Mouse (Mus musculus) hindbrain, embryonic 11.5 days (tissue): ENCODE measurements around the gene Gm10272. TPM values are rescaled to one million over a fixed set of nuclear protein-coding genes. Genes with fewer than 3 reads are reported as not detected.
"Not testable (repeated sequence)": the region's sequence is repeated elsewhere in the genome, so short reads cannot be mapped to it uniquely, and the experiment has no call there.

ENCODE experiments used
- ATAC-seq: fragments of 200-750 bp; cut with Nextera tagmentation; 2 replicates; pipeline ENCODE4 v1.8.0; 2017; ENCODE audit warnings: mild to moderate bottlenecking, moderate TSS enrichment, moderate library complexity; ENCODE audit not compliant: low FRiP score
- DNase-seq: peaks from one replicate; pipeline ENCODE4 v3.0.0-alpha.2; 2015; ENCODE audit warnings: low spot score
- H3K27ac ChIP-seq: fragments of 300-500 bp; sonication (generic); 2 replicates; pipeline ENCODE4 v1.5.1; 2014; ENCODE audit warnings: mild to moderate bottlenecking, low read depth, low read length
- H3K27me3 ChIP-seq: fragments of 300-500 bp; sonication (generic); 2 replicates; pipeline ENCODE4 v1.6.1; 2014; ENCODE audit warnings: mild to moderate bottlenecking, low read length, moderate library complexity, mixed read lengths; ENCODE audit not compliant: control insufficient read depth, insufficient read depth
- H3K36me3 ChIP-seq: fragments of 300-500 bp; sonication (generic); 2 replicates; pipeline ENCODE4 v1.6.1; 2014; ENCODE audit warnings: mild to moderate bottlenecking, low read length, moderate library complexity, mixed read lengths; ENCODE audit not compliant: control insufficient read depth, insufficient read depth
- H3K4me1 ChIP-seq: fragments of 300-500 bp; sonication (generic); replicated peaks from 2 replicates; pipeline ENCODE4 v1.6.1; 2014; ENCODE audit warnings: low read length, mixed read lengths; ENCODE audit not compliant: control insufficient read depth, insufficient read depth
- H3K4me2 ChIP-seq: fragments of 300-500 bp; sonication (generic); replicated peaks from 2 replicates; pipeline ENCODE4 v1.6.1; 2014; ENCODE audit warnings: mild to moderate bottlenecking, low read depth, low read length
- H3K4me3 ChIP-seq: fragments of 300-500 bp; sonication (generic); 2 replicates; pipeline ENCODE4 v1.5.1; 2014; ENCODE audit warnings: low read depth, low read length
- H3K9ac ChIP-seq: fragments of 300-500 bp; sonication (generic); 2 replicates; pipeline ENCODE4 v1.6.1; 2014; ENCODE audit warnings: low read depth, low read length
- H3K9me3 ChIP-seq: fragments of 300-500 bp; sonication (generic); 2 replicates; pipeline ENCODE4 v1.6.1; 2016; ENCODE audit warnings: low read length; ENCODE audit not compliant: control insufficient read depth
- WGBS: fragments of 180-500 bp; shearing (Covaris S2); extraction: QIAGEN DNeasy Blood & Tissue Kit; methylation state at CpG from one replicate; pipeline ENCODE4 v1.1.7; 2014; 5-methylcytosine and 5-hydroxymethylcytosine counted together
- polyA plus RNA-seq: library from polyadenylated mRNA; unstranded; fragments of >200 nt; fragmentation: Nextera tagmentation; extraction: Ambion mirVana; gene quantifications from 2 replicates; pipeline ENCODE4 v1.2.1, GENCODE M21; 2014

The Gm10272 gene
- polyA plus RNA-seq, 1 experiment from 2014 or later, result not detected

- no peak for DNase-seq
- Histone ChIP-seq H3K4me1 (no peaks in the 10 kb centered on the region), H3K9ac (no peak overlapping the region), H3K27me3 (no peaks in the 10 kb centered on the region), H3K4me2 (no peak overlapping the region), H3K36me3 (no peaks in the 10 kb centered on the region), H3K4me3 (no peak overlapping the region), H3K9me3 (no peaks in the 10 kb centered on the region), H3K27ac (no peak overlapping the region)
- WGBS, result 69% methylated on average over 4 of the region's 4 CpGs
- no peak for ATAC-seq
Measured at GRCm38 (mm10) chr10:77713734-77714133, 7.3 kb downstream of the Gm10272 start.

- Histone ChIP-seq H3K27me3 (no peaks in the 10 kb centered on the region), H3K4me3 (no peak within 1 kb of the TSS)
Measured at GRCm38 (mm10) chr10:77715507-77715906, 9.1 kb downstream of the Gm10272 start, which contains the start of gene Gm10142. Gene Gm10142, plus strand, starts transcription at chr10:77715807.

GRCm38 (mm10) chr10:77720299-77720698 is 13.9 kb downstream of the Gm10272 start, which contains the start of gene Krtap12-1:
Gene Krtap12-1, plus strand, starts transcription at chr10:77720599.
- not testable (repeated sequence) for H3K4me1 ChIP-seq, H3K27me3 ChIP-seq, ATAC-seq, H3K4me2 ChIP-seq, H3K27ac ChIP-seq, DNase-seq, H3K9me3 ChIP-seq, H3K36me3 ChIP-seq, H3K4me3 ChIP-seq, H3K9ac ChIP-seq
- WGBS, result 88% methylated on average over 1 of the region's 1 CpGs

More at GRCm38 (mm10) chr10:77715507-77715906, 9.1 kb downstream of the Gm10272 start, which contains the start of gene Gm10142:
- WGBS, result 88% methylated on average over 1 of the region's 1 CpGs
- Histone ChIP-seq H3K9ac (no peak within 1 kb of the TSS), H3K4me2 (no peak within 1 kb of the TSS), H3K4me1 (no peaks in the 10 kb centered on the region), H3K36me3 (no peaks in the 10 kb centered on the region), H3K9me3 (no peaks in the 10 kb centered on the region), H3K27ac (no peak within 1 kb of the TSS)
- no peak for DNase-seq
- no peak for ATAC-seq

- Histone ChIP-seq H3K27ac (no peak overlapping the region), H3K27me3 (no peaks in the 10 kb centered on the region), H3K9me3 (no peaks in the 10 kb centered on the region), H3K4me1 (no peaks in the 10 kb centered on the region), H3K4me2 (no peak overlapping the region), H3K4me3 (no peak overlapping the region), H3K36me3 (no peaks in the 10 kb centered on the region), H3K9ac (no peak overlapping the region)
- 73% methylated on average over 8 of the region's 8 CpGs for WGBS
- DNase-seq (no peak), ATAC-seq (no peak)
Measured at GRCm38 (mm10) chr10:77724855-77725254, 18.4 kb downstream of the Gm10272 start.

- no peaks in the 10 kb centered on the region for H3K9me3 ChIP-seq
- H3K27ac ChIP-seq, result no peak within 1 kb of the TSS
- H3K4me1 ChIP-seq, result no peaks in the 10 kb centered on the region
- WGBS, result 40% methylated on average over 3 of the region's 3 CpGs
- no peak within 1 kb of the TSS for H3K9ac ChIP-seq
- H3K4me3 ChIP-seq, result no peak within 1 kb of the TSS
- H3K27me3 ChIP-seq, result no peaks in the 10 kb centered on the region
- no peaks in the 10 kb centered on the region for H3K36me3 ChIP-seq
- no peak for DNase-seq
- ATAC-seq, result no peak
- H3K4me2 ChIP-seq, result no peak within 1 kb of the TSS
Measured at GRCm38 (mm10) chr10:77726186-77726585, 19.8 kb downstream of the Gm10272 start, which contains the start of gene Gm10100. Gene Gm10100, plus strand, starts transcription at chr10:77726486.

GRCm38 (mm10) chr10:77728280-77728679 is 21.9 kb downstream of the Gm10272 start:
- DNase-seq (no peak), ATAC-seq (no peak)
- Histone ChIP-seq H3K27me3 (no peaks in the 10 kb centered on the region), H3K9me3 (no peaks in the 10 kb centered on the region), H3K27ac (no peak overlapping the region), H3K36me3 (no peaks in the 10 kb centered on the region), H3K4me3 (no peak overlapping the region), H3K9ac (no peak overlapping the region), H3K4me1 (no peaks in the 10 kb centered on the region), H3K4me2 (no peak overlapping the region)
- WGBS, result 65% methylated on average over 4 of the region's 4 CpGs

- Histone ChIP-seq H3K4me2 (no peak overlapping the region), H3K27ac (no peak overlapping the region), H3K27me3 (no peaks in the 10 kb centered on the region), H3K4me1 (no peaks in the 10 kb centered on the region), H3K36me3 (no peaks in the 10 kb centered on the region), H3K4me3 (no peak overlapping the region), H3K9me3 (no peaks in the 10 kb centered on the region), H3K9ac (no peak overlapping the region)
- WGBS, result 48% methylated on average over 4 of the region's 4 CpGs
- DNase-seq (peak; percentile 41), ATAC-seq (no peak)
Measured at GRCm38 (mm10) chr10:77729241-77729640, 22.8 kb downstream of the Gm10272 start.

- ATAC-seq, result no peak
- no peaks in the 10 kb centered on the region for H3K9me3 ChIP-seq
- 96% methylated on average over 1 of the region's 1 CpGs for WGBS
Measured at GRCm38 (mm10) chr10:77735928-77736327, 29.5 kb downstream of the Gm10272 start.

GRCm38 (mm10) chr10:77738929-77739328 is 32.5 kb downstream of the Gm10272 start:
- 88% methylated on average over 4 of the region's 4 CpGs for WGBS

More at GRCm38 (mm10) chr10:77735928-77736327, 29.5 kb downstream of the Gm10272 start:
- Histone ChIP-seq H3K4me1 (no peaks in the 10 kb centered on the region), H3K4me2 (no peak overlapping the region), H3K9ac (no peak overlapping the region), H3K4me3 (no peak overlapping the region), H3K36me3 (no peaks in the 10 kb centered on the region), H3K27me3 (no peaks in the 10 kb centered on the region), H3K27ac (no peak overlapping the region)
- DNase-seq, result no peak

More at GRCm38 (mm10) chr10:77738929-77739328, 32.5 kb downstream of the Gm10272 start:
- H3K9me3 ChIP-seq, result no peaks in the 10 kb centered on the region
- H3K27me3 ChIP-seq, result no peaks in the 10 kb centered on the region
- ATAC-seq (no peak), DNase-seq (no peak)
- H3K9ac ChIP-seq, result no peak overlapping the region
- no peak overlapping the region for H3K4me2 ChIP-seq
- no peaks in the 10 kb centered on the region for H3K36me3 ChIP-seq
- H3K4me1 ChIP-seq, result no peaks in the 10 kb centered on the region
- no peak overlapping the region for H3K4me3 ChIP-seq
- H3K27ac ChIP-seq, result no peak overlapping the region
